Mouse (Mus musculus) skeletal muscle tissue, adult 2 months (tissue): ENCODE results near the gene Adamts18.
A peak's percentile ranks its signal among the peaks of the same experiment; 100 is the strongest.

Experiments used
- DNase-seq: peaks from one replicate; pipeline ENCODE4 v3.0.0-alpha.2; 2012; ENCODE audit warnings: low read depth, low spot score

The Adamts18 gene

DNA sequence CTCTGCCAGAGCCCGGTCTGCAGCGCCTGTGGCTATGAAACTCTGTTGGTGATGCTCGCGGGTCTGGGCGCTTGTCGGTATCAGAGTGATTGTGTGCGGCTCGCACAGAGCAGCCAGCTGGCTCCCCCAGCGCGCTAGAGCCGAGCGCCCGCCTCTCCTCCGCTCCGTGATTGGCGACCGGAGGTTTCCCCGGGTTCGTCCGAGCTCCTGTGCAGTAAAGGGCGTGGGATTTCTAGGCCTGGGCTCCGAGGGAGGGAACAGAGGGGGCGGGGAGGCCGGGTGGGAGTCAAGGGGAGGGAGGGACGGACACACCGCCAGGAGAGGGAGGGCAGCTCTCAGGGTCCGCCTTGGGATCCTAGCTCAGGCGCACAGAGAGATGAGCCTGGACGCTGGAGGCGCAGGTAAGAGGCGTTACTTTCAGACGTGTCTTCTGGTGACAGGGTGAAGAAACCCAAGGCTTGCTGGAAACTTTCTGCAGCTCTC lies at the start of gene Adamts18:
Adamts18 (minus strand) TSS at position 86 of the 483 bp plus-strand sequence.
- DNase-seq, result no peak

DNA sequence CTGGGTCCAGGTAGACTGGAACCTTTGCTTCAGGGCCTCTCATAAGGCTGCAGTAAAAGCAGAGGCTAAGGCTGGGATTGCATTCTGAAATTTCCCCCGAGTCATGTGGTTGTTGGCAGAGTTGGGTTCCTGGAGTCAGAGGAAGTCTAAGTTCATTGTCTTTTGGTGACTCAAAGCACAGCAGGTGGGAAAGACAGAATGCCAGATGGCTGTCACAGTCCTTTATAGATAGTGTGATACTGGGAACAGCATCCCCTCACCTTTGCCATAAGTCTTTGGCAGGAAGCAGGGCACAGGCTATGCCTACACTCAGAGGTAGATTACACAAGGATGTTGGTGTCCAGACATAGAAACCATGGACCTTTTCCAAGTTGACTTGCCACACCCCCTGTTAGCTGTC lies 47.9 kb upstream of the Adamts18 start:
- no peak for DNase-seq

DNA sequence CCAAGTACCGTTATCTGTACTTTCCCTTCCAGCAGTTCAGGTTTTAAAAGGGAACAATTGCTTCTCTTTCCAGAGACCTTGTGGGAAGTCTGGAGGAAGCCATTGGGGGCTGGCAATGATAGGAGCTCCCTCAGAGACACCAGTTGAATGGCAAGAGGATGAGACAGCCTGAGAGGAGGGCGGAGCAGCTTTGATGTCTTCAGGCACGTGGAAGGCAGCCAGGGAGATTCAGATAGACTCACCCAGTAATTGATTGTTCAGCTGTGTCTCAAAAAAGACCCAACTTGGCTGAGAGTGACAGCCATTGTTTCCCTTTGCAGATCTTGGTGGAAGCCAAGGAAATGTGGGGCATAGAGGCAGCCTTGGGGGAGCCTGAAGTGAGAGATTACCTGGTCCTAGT lies 42.8 kb upstream of the Adamts18 start:
- DNase-seq, result peak; percentile 10

DNA sequence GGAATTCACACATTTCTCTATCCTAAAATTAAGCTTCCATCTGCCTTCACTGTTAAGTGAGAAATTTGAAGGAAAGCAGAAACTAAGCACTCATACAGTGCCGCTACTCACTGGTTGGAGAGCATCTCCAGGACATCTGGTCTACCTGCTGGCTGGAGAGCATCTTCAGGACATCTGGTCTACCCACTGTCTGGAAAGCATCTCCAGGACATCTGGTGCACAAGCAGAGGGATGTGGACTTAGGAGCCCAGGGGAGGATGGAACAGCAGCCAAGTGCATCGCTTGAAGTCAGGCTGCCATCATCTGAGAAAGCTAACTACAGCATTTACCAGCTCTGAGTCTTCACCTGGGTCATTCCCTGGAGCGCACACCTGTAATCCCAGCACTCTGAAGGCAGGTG lies 38.0 kb upstream of the Adamts18 start:
- no peak for DNase-seq

DNA sequence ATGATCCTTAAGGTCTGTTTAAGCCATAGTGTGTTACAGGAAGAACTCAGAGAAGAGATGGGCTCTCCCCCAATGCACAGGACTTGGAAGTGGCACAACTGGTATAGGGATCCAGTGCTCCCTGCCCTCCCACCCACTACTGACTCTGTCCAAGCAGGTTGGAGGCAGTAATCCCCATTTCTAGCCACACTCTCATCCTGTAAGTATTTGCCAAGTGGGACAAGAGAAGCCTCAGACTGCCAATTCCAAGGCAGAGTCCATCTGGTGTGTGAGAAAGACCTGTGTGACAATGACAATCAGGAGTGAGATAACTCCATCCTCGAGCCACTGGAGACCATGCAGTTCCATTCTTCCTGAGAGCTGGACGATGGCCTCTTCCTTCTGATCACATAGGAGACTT lies 36.6 kb upstream of the Adamts18 start:
- DNase-seq, result no peak

DNA sequence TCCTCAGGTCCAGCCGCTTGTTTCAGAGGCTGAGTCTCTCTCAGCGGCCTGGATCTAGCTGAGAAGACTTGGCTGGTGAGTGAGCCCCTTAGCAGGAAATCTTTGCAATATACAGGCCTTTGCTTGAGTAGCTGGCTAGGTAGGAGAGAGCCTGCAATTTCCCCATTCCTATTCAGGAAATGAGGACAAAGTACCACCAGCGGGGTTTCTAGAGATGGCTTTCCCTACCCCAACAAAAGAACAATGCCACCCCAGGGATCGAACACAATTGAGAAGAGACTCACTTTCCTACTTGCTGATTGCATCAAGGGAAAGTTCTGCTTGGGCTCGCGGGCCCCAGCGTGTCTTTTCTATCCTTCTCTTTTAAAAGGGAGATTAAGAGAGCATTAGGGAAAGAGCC lies 35.5 kb upstream of the Adamts18 start:
- no peak for DNase-seq

DNA sequence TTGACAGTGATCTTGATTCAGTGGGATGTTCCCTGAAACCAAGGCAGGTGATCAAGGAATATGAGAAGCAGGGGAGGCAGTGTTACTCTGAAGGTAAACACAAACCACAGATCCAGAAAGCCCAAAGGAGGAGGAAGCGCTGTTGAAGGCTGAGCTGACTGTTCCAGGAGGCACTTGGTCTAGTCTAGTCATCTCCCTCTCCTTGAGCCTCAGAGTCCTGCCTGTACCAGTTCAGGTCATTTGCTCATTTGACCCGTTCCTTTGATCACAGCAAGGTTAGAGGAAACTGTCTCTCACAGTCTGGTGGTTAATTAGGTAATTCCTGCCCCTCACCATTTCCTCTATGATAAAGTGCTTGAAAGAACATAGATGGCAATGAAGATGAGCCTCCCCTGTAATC lies 34.0 kb upstream of the Adamts18 start:
- DNase-seq, result no peak

DNA sequence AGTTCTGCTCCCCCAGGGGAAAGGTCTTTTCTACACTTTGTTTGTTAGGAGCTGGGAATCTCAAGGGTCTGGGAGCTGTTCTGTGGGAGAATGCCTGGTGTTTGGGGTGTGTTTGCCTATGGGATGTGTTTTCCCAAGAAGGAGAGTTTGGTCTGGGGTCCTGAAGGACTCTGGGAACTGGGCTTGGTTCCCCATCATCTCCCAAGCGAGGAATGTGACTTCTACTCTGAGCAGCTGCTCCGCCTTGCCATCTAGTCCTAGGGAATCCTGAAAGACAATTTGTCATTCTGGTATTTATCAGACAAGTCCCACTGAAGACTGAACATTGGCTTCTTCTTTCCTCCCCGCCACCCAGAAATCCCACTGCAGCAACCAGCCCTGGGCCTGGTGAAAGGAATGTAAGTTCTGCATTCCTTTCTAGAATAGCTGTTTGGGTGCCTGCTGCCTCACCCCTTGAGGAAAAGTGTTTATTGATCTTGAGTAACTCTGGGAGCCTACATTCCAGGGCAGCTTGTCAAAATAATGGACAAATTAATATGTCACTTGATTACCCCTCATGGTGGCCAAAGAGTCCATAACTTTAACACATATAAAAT lies 30.0 kb upstream of the Adamts18 start:
- DNase-seq, result no peak

DNA sequence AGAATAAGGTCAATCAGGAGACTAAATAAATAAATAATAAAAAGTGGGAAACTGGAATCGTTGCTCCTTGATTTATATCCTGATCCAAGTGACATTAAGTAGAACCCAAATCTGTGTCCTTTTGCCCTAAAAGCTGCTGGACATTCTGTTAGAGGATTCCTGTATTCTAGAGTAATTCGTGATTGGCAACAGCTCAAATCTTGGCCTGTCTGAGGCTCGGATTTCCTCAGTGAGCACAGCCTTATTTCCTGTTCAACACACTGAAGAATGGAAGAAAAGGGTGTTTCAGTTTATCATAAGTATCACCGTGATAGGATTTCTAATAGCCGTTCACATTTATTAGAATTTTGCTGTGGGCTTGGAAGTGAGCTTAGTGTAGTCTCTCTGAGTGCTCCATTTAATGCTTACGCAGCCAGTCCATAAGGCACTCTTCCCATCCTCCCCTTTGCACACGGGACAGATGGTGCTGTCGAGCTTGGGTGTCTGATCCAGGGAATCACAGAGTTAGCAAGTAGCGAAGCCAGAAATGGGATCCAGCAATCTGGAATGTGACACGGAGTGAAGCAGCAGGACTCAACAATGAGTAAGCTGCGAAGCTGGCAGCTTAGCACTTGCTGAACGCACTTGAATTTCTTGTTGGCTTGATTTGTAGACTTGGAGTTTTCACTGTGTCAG lies 25.0 kb upstream of the Adamts18 start:
- peak; percentile 9 for DNase-seq

DNA sequence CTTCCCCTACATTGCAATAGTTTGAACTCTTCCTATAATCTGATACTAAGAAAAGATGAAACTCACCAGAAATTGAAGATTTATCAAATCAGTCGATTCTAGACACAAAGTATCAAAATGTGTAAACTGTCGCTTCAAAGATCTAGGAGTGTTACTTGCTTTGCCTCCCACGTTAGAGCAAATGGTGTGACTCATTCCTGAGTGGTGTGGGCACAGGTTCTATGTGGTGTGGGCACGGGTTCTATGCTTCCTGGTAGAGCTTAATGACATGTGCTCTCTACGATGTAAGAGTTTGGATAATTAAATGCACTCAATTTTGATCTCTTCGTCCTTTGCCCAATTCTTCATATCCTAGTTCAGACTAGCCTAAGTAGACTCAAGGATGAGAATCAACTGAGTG lies 23.9 kb upstream of the Adamts18 start:
- no peak for DNase-seq

DNA sequence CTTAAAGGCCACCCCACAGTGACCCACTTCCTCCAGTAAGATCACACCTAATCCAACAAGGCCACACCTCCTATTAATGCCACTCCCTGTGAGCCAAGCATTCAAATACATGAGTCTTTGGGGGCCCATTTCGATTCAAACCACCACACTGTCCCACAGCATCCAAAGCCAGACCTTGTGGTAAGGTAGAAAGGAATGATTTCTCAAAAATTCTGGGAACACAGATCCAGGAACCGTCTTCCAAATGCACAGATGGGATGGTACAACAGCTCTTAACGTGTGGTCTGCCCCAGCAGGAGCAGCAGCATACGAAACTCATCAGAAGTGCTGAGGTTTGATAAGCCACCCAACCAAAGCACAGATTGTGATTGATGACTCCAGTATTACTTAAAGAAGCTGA lies 18.0 kb upstream of the Adamts18 start:
- DNase-seq, result no peak

DNA sequence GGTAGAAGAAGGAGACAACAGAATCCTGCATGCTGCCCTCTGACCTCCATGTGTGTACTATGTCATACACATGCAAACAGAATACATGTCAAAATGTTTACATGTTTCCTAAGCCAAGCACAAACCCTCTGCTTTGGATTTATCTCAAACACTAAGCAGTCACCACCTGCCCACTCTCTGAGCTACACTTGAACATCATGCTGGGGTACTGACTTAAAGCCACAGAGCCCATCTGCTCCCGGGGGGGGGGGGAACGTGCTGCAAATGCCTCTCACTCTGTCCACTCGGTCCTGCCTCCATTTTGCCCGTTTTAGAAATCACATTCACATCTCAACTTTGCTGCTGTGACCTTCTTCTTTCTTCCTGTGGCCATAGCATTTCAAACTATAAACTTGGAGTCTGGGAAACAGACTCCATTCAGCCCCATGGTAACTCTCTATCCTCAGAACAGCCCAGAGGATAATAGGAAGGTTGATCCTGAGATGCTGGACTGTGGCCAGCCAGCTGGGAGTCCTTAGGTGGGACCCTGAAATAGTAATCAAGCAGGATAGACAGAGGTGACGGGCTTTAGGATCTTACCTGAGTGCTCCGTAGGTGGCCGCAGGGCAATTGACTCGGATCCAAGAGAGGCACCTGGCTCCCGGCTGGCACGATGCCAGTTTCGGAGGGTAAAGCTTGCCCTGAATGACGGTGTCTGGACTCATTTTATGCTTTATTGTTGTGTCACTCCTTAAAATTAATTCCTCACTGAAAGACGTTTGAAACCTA lies 17.0 kb upstream of the Adamts18 start:
- DNase-seq, result no peak

DNA sequence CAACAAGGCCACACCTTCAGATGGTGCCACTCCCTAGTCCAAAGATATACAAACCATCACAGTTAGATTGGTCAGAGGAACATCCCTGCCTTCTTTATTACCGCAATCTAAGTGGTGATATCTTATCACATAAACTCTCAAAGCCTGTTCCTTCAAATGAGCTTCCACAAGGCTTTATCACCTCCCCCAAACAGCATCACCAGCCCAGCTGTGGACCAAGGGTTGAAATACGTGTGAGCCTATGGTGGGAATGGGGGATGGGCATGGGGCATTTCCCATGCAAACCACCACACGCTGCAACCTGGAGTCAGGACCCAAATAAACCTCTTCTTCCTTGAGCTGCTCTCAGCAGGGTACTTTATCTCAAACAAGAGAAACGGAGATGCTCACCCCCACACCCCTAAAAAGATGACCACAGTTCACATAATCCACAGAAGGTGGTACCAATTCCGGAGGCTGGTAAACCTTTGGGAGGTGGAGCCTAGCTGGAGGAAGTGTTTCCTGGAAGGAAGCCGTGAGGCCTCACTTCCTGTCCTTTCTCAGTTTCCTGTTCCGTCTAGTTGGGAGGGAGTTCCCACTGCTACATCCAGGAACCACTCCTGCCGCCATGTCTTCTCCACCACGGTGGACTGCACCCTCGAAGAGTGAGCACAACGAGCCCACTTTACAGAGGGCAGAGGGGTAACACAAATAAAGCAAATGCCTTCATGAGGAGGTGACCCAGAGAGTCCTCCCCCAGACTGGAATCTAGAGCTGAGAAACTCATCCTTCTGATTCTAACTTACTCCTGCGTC lies 11.5 kb upstream of the Adamts18 start:
- DNase-seq, result no peak

DNA sequence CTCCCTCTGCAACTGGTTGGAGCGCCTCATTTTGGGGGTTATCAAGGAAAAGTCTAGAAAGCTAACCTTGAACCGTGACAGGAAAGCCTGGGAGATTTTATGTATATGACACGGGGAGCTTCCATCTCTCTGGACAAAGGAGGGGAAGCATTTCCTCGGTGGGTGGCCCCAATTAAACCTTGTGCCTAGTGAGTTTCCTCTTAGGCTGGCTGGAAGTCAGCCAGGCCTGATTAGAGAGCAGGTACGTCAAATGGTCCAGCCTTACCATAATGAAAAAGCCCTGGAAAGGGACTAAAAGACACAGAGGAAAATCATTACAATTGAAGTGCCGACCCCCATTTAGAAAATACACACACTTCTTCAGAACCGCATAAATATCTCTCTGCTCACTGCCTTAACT lies 10.3 kb upstream of the Adamts18 start:
- no peak for DNase-seq

DNA sequence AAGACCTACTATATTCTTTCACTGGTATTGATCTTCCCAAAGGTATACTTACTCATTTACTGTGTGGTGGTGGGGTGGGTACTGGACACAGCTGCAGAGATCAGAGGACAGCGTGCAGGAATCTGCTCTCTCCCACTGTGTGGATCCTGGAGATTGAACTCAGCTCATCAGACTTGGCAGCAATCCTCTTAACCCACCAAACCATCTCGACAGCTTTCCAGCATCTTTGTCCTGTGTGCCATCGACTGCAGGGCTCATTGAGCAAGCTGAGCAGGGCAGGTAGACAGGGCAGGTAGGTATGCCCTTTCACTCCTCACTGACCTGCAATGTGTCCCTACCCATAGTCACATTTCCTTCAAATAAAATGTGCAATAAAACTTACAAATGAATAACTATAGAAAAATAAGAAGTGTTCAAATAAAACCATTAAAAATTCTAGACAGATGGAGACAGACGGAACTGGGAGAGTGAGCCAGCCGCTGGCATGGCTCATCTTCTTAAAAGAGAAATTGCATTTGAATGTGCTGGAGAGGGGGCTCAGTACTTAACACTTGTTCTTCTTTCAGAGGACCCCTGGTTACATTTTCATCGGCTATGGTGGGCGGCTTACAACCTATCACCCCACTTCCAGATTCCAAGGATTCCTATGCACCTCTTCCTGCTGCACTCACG lies 6.2 kb upstream of the Adamts18 start:
- no peak for DNase-seq

DNA sequence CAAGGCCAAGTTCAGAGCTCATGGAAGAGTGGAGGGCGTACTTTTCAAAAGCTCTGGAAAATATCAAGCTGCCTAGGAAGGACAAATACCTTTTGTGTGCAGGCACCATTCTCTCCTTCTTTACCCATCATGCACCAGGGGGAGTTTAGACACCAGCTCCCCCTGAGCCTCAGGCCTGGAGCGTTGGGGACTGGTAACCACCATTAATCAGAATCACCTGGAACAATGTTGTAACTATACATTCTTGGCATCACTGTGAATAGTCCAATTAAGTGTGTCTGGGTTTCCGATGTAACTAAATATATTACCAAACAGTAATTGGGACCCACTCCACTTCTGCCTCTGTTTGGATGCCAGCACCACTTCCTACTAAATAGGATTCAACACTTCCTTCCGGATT lies 5.2 kb upstream of the Adamts18 start:
- DNase-seq, result no peak

DNA sequence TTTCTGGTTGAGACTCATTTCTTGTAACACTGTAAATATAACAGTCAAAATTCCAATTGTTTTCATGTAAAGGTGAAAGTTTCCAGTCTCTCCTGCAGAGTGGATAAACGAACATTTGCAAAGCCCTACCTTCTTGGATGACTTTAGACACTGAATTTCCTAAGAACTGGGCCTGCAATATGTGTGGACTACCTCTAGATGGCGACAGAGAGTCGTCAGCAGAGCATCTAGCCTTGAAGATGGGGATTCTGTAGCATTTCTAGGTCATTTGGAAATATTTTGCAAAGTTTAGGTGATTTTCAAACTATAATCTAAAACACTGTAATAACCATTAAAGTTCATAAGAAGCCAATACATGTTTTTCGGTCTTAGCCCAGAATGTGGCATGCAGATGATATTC lies 3.1 kb upstream of the Adamts18 start:
- no peak for DNase-seq

DNA sequence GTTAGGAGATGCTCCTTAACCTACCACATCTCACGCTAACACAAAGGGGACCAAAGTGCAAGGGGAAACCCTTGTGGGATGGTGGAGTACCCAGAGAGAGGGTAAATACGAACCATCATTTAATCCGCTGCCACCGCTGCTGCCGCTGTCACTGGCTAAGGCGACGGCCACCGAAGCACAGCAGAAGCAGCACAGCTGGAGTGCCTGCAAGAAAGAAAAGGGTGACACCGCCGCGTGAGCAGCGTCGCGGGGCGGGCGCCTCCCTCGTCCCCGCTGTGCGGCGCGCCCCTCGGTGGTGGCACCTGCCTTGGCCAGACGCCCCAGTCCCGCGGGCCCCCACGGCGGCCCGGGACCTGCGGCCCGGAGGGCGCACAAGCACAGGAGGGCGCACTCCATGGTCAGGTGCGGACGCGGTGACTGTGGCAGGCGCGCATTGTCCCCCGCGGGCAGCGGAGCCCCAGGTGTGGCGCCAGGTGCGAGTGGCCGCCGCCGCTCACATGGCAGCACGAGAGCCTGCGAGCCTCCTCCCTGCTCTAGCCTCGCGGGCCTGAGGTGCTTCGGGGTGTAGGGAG lies 371 bp downstream of the Adamts18 start:
- DNase-seq, result no peak

DNA sequence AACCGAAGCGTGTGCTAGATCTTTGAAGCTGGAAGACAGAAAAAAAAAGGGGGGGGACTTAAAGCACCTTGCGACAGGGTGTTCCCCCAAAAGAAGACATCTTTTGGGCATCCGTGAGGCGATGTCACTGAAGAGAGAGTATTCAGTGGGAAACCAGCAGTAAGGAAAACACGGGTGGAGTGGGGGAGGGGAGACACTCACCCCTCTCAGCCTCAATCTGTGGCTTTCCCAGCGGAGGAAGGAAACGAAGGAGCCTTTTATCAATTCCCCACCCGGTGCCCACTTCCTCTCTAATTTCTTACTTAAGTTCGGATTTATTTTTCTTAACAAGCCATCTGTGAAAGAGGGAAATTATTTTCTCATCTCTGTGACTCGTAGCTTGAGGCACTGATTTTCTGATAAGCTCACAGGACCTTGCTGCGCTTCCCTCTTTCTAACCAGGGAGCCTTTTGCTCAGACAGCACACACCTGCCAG lies 895 bp downstream of the Adamts18 start:
- no peak for DNase-seq

DNA sequence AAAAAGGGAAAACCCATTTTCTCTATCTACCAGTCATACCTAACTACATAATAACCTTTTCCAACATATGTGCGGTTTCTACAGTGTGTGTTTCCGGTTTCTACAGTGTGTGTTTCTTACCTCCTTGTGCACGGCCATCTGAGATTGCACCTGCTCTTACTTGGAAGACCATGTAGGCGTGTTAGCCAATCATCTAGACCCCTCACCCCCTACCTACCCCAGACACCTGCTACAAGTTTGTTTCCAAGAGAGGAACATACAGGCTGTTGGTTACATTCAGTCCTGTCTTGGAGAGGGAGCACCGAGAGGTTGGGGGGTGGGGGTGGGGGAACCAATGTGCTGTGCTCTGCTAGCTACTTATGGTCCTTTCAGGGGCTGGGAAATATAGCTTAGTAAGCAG lies 1.9 kb downstream of the Adamts18 start:
- no peak for DNase-seq

DNA sequence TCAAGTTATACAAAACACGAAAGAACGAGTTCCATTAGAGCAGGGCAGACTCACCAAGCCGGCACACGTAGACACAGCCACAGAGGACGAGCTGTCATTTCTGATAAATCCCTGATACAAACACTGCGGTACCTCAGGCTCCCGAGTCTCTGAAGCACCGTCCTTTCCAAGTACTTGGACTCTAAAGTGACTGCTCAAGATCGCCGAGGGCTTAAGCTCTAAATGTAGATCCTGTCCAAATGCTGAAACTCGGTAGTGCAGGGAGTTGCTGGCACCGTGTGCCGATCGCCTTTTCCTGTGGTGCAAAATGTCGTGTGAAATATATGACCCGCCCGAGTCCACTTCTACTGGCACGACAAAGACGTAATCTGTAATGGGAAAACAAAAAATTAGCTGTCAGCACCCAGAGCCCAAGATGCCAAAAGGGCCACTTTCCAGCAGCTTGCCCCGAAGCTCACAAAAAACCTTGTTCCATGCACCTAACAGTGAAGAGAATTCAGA lies 3.7 kb downstream of the Adamts18 start:
- no peak for DNase-seq
